Mouse (Mus musculus) erythroid progenitor cell, adult 5-6 weeks (primary cell): Measurements from ENCODE around the gene Tmem39a. TPM values are rescaled to one million over a fixed set of nuclear protein-coding genes. Genes with fewer than 3 reads are reported as not detected.
A peak's percentile ranks its signal among the peaks of the same experiment; 100 is the strongest.

Experiments used
- ATAC-seq: replicated peaks from 2 replicates; pipeline ENCODE4 v1.8.0; 2016; ENCODE audit warnings: moderate number of reproducible peaks, mild to moderate bottlenecking, moderate TSS enrichment, inconsistent platforms; ENCODE audit not compliant: poor library complexity, low FRiP score, severe bottlenecking
- total RNA-seq, 2 experiments: library from RNA; stranded (forward) in 1 of 2; stranded (reverse) in 1 of 2; fragments of 150-400 nt in 1 of 2; fragments of 186-747, 209-891 nt in 1 of 2; gene quantifications; 2 replicates each; pipeline versions ENCODE4 v1.2.3 to v1.2.4; 2015 to 2017; ENCODE audit warnings: low replicate concordance in 2 of 2

The Tmem39a gene
- total RNA-seq, 2 experiments from 2014 or later = 16.8 to 28.5 TPM

GRCm38 (mm10) chr16:38585186-38585585 is 26.7 kb downstream of the Tmem39a start:
- no peak for ATAC-seq

GRCm38 (mm10) chr16:38587163-38587562 is 28.7 kb downstream of the Tmem39a start:
- ATAC-seq = no peak

GRCm38 (mm10) chr16:38587572-38587971 is 29.1 kb downstream of the Tmem39a start:
- ATAC-seq = no peak

GRCm38 (mm10) chr16:38591506-38591905 is 33.0 kb downstream of the Tmem39a start:
- ATAC-seq = no peak

GRCm38 (mm10) chr16:38592026-38592678 is 33.7 kb downstream of the Tmem39a start:
- ATAC-seq = no peak

GRCm38 (mm10) chr16:38592946-38593345 is 34.4 kb downstream of the Tmem39a start:
- no peak for ATAC-seq

- no peak for ATAC-seq
Measured at GRCm38 (mm10) chr16:38594435-38594834, 35.9 kb downstream of the Tmem39a start.

- no peak for ATAC-seq
Measured at GRCm38 (mm10) chr16:38596099-38596498, 37.6 kb downstream of the Tmem39a start.

GRCm38 (mm10) chr16:38596651-38597050 is 38.2 kb downstream of the Tmem39a start:
- ATAC-seq = no peak

GRCm38 (mm10) chr16:38598986-38599680 is 40.6 kb downstream of the Tmem39a start:
- no peak for ATAC-seq

- ATAC-seq = no peak
Measured at GRCm38 (mm10) chr16:38602989-38603804, 44.7 kb downstream of the Tmem39a start.

GRCm38 (mm10) chr16:38606509-38606908 is 48.0 kb downstream of the Tmem39a start:
- no peak for ATAC-seq

GRCm38 (mm10) chr16:38608687-38609086 is 50.2 kb downstream of the Tmem39a start:
- ATAC-seq = no peak

GRCm38 (mm10) chr16:38609092-38609491 is 50.6 kb downstream of the Tmem39a start:
- 0 out of 2 replicates have a peak, but pooled peaks have one; percentile 30 for ATAC-seq

- ATAC-seq = no peak
Measured at GRCm38 (mm10) chr16:38612646-38613045, 54.1 kb downstream of the Tmem39a start.

GRCm38 (mm10) chr16:38613646-38614045 is 55.1 kb downstream of the Tmem39a start:
- ATAC-seq = no peak

GRCm38 (mm10) chr16:38617977-38618376 is 59.5 kb downstream of the Tmem39a start:
- ATAC-seq = no peak

- ATAC-seq = peak; percentile 61
Measured at GRCm38 (mm10) chr16:38619054-38619453, 60.6 kb downstream of the Tmem39a start.

- ATAC-seq = no peak
Measured at GRCm38 (mm10) chr16:38620696-38621450, 62.4 kb downstream of the Tmem39a start.

- no peak for ATAC-seq
Measured at GRCm38 (mm10) chr16:38622283-38622682, 63.8 kb downstream of the Tmem39a start.
